Mouse (Mus musculus): ENCODE measurements around the gene C1qc.

C1qc gene

DNA sequence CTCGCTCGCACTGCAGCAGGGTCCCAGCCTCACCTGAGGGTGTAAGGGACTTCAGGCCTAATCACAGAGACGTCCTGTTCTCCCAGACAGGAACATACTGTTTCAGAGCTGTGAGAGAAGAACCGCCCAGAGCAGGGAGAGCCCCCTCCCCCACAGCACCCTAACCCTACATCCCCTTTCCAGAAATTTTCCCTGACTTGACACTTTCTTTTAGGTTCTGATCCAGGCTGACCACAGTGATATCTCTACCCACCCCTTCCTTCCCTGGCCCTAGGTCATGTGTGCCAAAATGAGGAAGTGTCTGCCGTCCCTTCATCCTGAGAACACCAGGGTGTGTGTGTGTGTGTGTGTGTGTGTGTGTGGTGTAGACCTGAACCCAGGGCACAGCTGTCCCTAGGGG is at the start of gene C1qc:
C1qc (minus strand) TSS at position 255 of the 400 bp plus-strand sequence.
- no peak for DNase-seq

DNA sequence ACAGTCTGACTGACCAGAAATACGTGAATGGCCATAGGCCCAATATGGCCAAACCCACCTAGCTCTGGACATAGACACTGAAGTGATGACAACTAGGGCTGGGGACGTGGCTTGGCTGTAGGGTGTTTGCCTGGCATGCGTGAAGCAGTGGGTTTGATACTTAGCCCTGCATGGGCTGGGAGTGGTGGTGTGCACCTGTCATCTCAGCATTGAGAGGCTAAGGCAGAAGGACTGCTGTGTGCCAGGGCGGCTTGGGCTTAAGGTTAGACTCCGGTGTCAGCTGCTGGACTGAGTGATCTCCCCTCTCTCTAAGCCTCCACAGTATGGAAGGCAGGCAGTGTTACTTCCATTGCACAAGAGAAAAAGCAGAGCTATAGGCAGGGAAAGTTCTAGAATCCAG is 45.1 kb upstream of the C1qc start:
- DNase-seq = no peak

DNA sequence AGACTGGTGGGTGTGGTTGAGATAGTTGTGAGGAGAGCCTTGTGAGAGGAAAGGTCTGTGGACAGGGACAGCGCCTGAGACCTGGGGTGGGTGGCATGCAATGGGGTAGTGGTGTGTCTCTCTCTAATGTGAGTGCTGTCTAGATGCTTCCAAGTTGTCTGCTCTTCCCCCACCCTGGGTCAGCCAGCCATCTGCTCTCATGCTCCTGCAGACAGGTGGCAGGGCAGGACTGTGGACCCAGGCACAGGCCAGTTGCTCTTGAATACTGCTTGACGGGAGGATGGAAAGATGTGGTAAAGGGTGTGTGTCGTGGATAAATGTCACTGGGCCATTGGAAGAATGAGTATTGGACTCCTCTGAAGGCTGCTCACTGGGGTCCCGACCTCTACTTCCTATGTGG is 44.5 kb upstream of the C1qc start:
- no peak for DNase-seq

DNA sequence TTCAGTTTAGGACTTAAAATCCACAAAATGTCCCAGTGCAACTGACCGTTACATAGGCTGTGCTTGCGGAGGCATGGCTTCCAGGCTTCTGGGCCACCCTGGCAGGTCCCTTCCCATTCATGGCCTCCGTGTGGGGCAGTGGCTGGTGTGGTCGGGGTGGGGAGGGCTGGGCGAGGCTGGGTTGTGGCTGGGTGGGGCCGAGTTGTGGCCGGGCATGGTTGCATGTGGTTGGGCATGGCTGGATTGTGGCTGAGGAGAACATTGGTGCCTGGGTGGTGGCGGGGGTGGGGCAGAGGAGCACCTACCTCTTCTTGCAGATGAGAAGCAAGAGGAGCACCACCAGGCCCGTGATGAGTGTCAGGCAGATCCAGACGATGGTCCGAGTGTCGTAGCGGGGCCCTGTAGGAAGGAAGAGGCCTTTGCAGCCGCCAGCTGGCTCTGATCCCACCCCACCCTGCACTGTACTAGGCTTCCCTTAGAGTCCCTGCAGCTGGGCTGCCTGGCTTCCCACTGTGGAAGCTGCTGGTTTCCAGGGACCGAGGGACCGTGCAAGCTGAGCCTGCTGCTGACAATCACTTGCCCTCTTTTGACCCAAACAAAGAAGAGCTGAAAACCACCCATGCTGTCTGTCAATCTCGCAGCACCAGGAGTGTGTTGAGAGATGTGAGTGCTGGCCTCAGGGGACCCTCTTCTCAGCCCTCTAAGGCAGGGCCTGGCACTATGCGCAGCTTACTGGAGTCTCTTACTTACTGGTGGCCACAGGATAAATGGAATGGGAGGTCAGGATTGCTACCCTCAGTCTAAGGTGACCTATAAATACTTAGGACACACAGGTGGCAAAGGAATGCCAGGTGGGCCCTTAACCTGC is 42.1 kb upstream of the C1qc start:
- DNase-seq = no peak

DNA sequence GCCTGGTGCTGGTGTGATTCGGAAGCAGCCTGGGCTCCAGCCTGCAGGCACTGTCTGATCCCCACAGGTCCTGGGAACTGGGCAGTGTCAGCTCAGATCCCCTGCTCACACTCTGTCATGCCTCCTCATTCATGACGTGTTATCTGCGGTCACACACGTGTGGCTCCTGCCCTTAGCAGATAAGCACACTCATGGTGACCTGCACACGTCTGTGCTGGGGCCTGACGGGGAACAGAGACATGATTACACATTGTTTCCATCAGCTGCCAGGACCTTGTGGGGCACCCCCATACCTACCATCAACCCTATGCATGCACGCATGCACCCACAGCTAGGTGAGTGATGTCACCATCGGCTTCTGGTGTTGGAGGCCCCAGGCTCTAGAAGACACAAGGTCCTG is 37.6 kb upstream of the C1qc start:
- DNase-seq = no peak

DNA sequence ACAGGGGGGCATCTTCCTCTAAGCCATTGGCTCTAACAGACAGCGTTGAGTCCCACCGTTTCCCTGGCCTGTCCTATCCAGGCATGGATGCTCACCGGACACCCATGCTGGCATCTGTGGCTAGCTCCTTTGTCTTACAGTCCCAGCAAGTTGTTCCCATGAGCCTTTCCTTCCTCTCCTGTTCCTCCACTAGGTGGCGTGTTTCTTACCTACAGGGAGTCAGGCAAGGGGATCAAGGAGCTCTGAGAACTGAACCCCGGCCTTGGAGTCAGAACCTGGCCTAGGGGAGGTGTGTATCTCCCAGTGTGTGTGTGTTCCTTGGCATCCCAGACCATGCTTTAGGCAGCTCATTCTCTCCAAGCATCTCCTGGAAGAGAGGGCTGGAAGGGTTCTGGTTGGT is 36.1 kb upstream of the C1qc start:
- DNase-seq = no peak

DNA sequence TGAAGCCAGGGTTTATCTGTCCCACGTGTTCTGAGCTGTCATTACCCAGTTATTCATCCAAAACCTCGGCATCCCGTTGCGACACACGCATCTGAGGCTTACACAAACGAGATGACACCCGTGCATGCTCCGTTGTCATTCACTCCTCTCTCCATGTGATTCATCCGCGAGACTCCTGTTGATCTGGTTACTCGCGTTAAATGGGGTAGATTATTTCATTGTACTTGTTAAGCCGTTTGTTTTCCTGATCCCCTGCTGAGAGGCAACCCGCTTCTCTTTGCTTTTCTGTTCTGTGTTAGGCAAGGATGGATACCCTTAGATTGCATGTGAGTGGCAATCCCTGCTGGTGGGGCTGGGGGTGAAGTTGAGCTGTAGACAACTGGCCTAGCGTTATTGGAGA is 32.9 kb upstream of the C1qc start:
- DNase-seq = no peak

DNA sequence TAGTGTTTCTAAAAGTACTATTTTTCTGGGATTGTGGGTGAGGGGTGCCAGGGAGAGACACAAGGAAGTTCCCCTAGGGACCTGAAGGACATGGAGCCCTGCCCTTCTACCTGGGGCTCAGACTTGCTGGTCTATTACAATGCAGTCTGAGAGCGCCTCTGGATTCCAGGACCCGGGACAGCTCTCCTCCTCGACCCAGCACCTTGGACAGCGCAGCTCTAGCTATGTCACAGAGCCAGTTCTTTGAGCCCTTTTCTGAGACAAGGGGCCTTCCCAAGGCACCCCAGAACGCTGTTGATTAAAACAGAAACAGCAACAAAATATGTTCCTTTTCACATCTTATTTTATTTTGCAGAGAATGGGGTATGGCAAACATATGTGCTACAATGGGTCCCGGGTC is 31.7 kb upstream of the C1qc start:
- no peak for DNase-seq

DNA sequence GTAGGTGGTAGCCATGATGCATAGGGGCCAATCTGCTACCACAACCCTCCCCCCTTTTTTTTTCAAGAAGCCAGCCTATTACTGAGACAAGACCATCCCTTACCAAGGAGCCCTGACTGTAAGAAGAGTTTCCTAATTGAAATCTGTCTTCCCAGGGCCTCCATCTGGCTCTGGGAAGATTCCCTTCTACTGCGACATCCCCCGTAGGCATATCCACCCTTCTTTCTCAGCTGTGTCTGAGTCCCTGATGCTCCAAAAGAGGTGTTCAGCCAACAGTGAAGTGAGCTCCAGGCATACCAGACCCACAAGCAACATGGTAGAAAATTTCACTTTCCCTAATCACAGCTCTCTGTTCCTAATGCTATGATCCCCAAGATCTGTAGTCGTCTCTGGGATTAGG is 26.7 kb upstream of the C1qc start:
- no peak for DNase-seq

DNA sequence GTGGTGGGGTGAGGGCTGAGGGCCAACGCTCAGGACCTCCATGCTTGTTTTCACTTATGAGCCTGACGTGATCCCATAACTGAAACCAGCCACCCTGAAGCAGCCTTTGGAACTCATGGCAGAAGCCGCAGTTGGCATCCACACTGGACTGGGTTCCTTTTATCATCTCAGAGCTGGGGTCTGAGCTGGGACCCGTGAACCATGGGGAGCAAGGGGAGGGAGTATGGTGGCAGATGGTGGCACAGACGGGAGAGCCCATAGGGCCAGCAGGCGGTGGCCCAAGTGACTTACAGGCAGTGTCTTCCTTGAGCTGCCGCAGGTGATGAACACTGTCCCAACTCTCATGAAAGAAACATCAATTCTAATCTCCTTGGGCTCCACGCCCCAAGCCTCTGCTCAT is 26.0 kb upstream of the C1qc start:
- no peak for DNase-seq

DNA sequence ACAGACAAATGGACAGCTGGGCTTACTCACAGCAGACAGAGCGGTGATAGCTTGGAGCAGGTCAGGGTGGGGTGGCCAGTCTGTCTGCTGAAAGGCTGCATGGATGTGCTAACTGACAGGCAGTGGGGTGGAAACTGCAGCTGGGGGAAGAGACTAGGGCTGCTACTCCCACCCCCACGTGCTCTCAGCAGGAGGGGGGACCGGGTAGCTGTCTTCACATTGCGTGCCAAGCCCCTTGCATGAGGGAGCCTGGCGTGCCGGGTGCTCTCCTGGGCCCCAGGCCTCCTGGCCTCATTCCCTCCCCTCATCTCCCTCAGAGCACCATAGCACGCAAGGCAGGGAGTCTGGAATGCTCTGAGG is 24.3 kb upstream of the C1qc start:
- no peak for DNase-seq

DNA sequence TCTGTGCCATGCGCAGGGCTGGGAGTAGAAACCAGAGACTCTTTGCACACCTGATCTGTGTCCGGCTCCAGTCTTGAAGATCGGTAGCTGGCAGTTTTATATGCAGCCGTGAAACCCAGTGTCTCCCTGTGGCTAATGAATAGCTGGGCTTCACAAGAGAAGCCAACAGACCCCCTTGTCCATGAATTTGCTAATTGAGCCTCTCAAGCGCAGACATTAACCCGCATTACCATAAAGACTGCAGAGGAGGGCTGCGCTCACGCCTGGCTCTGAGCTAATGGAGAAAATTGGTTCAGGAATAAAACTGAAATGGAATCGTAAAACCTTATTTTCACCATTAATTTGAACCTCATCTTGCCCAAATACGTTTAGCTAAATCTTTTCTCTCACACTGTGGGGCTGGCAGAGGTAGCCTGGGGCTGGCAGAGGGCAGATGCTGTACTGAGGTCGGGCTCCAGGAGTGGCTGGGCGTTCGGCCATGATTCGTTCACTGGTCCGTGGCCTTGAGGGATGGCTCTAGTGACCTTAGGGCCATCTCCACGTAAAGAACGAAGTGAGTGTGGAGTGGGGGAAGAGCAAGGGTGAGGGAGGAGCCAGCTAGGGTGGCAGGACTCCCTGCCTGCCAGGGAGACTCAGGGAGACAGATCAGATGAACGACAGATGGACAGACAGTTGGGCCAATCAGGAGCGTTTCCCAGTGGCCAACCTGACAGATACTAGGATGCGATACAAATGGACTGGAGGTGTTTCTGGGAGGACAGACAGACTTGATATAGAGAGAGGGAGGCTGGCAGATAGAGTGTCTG is 23.7 kb upstream of the C1qc start:
- DNase-seq = no peak

DNA sequence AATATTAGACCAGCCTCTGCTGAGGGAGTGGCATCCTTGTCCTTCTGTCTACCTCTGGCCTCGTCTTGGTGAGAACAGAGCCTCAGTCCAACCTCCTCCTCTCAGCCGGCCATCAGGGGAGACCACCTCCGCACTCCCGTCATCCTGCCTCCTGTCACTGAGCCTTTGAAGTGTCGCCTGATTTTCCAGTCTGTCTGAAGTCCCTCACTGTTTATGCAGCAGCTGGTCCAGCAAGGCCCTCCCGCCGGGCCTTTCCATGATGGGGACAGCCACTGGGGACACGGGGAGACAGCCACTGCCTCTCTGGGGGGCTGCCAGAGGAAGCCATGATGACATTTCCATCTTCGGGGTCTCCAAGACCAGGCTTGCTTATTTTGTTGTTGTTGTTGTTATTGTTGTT is 20.0 kb upstream of the C1qc start:
- DNase-seq = no peak

DNA sequence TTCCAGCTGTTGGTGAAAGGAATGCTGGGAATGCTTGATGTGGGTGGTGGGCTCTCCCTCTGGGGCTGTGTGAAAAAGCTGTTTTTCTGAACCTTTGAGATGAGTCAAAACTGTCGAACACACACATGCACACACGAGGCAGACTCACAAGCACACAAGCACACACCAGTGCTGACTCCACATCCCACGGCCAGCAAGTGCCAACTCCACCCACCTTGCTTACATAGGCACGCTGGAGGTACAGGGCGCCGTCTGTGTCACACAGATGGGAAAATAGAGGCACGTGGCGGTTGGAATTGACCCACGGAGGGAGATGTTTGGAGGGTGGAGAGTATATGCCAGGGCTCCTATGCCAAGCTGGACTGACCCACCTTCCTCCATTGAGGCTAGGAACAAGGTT is 18.9 kb upstream of the C1qc start:
- no peak for DNase-seq

DNA sequence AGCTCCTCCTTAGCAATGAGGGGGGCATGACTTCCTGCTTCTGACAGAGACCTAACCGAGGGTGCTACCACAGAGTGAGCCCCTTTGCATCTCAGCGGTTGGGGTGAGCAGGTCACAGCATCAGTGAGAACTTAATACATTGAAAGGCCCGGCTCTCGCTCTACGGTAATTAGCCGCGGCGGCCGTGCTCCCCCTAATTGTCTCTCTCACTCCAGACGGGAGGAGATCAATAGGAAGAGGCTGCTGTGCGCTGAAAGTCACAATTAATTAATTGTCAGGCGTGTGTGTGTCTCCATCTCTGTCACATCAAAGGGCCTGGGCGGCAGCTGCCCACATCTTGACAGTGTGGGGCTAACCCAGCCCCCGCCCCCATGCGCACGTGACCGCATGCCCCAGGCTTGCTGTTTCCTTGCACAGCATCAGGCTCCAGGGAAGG is 18.4 kb upstream of the C1qc start:
- DNase-seq = no peak

DNA sequence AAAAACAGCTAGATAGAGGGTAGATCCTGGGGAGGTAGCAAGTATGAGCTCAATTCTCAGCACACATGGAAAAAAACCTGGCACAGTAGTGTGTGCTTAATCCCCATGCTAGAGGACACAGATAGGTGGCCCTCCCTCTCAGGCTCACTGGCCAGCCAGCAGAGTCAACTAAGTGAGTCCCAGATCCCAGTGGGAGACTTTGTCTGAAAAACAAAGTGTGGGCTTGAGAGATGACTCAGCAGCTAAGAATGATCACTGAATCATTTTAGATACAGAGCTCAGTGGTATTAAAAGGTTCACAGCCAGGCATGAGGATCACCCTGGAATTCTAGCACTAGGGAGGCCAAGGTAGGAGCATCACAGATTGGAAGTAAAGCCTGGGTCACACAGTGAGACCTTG is 14.9 kb upstream of the C1qc start:
- no peak for DNase-seq

DNA sequence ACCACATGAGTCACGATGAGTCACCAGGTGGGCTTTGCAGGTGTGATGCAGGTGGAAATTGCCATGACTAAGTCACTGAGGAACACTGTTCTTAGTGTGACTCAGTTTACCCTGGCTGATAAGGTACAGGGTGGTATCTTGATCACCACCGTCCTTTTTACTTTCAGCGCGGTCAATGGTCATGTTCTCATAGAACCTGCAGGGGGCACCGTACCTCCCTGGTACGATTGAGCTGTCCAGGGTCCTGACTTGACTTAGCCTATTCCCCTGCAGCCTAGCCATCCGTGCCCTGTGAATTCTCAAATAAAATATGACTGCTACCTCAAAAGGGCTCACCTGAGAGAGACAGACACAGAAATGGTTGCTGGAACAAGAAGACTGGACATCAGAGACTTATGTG is 14.2 kb upstream of the C1qc start:
- no peak for DNase-seq

DNA sequence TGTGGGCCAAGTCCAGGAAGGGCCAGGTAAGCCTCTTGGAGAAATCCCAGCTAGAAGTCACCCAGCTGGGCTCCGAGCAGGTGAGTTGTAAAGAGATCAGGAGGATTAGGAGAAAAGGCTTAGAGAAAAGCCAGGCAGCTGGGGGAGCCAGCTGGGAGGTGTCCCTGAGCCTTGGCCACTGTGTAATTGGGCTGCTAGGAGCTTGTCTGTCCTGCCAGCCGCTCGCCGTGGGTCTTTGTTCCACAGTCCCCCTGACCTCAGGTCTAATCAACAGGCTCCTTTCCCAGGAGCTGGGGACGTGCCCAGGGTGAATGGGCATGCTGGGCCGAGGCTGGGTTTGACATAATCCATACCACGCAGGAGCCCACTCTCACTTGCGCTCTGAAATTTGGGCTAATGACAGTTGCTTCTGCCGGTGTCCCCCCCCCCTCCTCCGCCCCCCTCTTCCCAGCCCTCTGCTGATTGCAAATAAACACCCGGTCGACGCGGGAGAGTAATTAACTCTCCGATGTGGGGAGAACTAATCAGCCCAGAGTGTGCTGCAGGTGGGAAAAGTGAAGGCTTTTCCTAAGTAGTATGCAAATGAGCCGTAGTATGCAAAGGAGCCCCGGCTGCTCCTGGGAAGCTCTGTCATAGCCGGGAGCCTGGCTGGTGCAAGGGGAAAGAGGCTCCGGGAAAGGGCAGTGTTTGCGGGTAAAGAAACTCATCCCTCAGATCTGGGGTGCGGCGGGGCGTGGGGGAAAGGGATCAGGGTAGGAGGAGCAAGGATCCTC is 12.1 kb upstream of the C1qc start:
- no peak for DNase-seq

DNA sequence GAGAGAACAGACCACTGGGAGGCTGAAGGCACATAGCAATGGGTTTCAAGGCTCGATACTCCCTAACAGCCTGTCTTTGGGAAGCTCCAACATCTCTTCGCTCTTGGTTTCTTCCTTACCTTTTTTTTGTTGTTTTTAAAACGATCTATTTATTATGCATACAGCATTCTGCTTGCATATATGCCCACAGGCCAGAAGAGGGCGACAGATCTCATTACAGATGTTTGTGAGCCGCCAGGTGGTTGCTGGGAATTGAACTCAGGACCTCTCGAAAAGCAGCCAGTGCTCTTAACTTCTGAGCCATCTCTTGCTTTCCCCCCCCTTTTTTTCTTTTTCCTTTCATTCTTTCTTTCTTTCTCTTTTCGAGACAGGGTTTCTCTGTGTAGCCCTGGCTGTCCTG is 6.3 kb upstream of the C1qc start:
- DNase-seq = no peak

DNA sequence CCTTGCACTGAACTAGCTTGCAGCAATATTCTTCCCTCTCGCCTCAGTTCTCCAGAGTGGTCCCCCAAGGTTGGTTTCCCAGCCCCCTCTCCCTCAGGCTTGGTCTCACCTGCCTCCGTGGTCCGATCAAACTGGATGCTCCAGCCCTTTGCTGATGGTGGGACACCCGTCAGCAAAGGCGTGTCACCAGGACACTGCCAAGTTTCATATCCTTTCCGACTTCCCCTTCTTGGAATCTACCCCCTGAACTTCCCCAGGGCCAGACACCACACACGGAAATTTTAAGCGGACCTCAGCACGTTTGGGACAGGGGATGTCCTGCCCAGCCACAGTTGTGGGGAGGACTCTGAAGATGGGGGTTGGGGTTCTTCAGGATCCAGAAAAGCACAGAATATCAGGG is 5.8 kb upstream of the C1qc start, which contains the start of gene C1qa:
C1qa (minus strand) TSS at position 167 of the 400 bp plus-strand sequence.
- no peak for DNase-seq

DNA sequence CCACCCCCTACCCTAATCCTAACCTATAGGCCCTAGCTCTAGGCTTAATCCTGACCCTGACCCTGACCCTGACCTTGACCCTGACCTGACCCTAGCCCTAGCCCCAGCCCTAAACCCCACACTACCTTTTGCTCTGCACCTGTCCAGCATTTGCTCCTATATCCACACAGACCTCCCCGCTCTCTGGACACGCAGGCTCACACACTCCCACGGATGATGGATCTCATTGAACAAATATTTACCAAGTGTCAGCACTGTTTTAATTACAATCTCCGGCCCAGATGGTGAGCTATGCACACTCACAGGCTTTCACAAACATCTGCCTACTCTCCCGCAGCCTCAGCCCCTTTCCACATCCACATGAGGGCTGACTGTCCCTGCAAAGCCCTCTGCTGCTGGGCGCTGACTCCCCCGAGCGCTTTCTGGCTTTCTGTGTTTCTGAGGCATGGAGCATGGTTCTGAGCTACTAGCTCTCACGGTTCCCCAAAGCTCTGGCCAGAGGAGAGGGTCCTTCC is 5.3 kb upstream of the C1qc start:
- DNase-seq = no peak

DNA sequence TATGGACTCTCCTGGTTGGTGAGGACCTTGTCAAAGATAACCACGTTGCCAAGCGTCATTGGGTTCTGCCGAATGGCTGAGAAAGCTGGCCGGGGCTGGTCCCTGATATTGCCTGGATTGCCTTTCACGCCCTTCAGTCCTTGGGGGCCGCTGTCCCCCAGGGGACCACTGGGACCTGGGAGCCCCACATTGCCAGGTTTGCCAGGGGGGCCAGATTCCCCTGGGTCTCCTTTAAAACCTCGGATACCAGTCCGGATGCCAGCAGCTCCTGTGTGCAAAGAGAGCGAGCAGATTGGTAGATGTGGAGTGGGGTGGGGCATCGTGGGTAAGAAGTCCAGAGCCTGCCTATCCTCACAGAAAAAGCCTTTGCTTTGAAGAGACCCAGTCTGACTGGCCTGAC is 3.6 kb upstream of the C1qc start:
- DNase-seq = no peak

DNA sequence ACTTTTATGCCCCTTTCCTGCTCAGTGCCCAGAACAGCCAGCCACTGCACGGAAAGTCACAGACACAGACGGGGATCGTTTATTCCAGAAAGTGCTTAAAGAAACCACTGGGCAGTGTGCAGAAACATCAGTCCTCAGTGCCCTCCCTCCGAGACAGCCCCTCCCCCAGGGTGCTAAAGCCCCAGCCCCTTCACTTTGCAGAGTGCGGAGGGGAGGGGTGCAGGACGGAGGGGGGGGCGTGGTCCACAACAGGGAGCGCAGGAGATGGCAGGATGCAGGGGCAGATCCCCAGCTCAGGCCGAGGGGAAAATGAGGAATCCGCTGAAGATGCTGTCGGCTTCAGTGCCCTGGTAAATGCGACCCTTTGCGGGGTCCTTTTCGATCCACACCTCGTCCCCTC is 3.0 kb upstream of the C1qc start:
- DNase-seq = no peak
